Mouse (Mus musculus) mature B cell (primary cell): Measurements from ENCODE around the gene Slc41a2.
"Not testable (repeated sequence)": the region's sequence is repeated elsewhere in the genome, so short reads cannot be mapped to it uniquely, and the experiment has no call there.

ENCODE experiments used
- in situ Hi-C: fragments of 300-500 bp; cut with MboI; formaldehyde crosslinking; loops from 2 replicates; pipeline ENCODE4 v1.14.3; 2019

The Slc41a2 gene

GRCm38 (mm10) chr10:83351779-83352178, 14.1 kb upstream of the Slc41a2 start:
- in situ Hi-C loops = not testable (repeated sequence)

DNA sequence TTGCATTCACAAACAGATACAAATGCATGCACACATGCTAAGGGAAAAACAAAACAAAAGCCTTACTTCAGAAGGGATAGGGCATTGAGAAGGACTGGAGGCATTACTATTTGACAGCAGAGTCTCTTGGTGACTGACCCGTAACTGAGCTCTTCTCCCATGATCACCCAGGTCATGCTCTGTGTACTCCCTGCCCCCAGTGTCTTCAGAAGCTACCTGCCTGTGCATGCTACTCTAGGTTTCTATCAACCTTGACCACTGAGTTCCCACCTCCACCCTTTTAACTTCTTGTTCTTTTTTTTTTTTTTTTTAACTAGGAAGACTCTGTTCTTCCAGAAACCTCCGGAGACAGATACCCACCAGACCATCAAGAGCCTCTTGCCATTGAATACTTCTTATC, 13.0 kb upstream of the Slc41a2 start:
- in situ Hi-C loops = no loop called here

- in situ Hi-C loops = no loop called here
Observed at GRCm38 (mm10) chr10:83347494-83347893, 9.8 kb upstream of the Slc41a2 start.

DNA sequence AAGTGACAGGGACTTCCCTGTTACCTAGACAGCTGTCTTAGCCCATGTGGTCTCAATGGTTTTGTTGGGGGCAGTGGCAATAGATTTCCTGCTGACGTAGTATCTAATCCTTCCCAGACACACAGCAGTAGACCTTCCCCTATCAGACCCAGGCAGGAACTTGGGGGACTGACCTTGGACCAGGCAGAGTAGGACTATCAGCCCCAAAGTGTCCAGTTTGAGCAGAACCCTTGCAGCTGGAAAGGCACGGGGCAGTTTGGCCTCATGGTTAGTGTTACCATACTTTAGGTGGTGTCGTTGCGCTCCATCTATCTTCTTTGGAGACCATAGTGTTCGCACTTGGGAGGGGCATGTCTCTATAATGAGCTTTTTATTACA, 8.7 kb upstream of the Slc41a2 start:
- in situ Hi-C loops = no loop called here

DNA sequence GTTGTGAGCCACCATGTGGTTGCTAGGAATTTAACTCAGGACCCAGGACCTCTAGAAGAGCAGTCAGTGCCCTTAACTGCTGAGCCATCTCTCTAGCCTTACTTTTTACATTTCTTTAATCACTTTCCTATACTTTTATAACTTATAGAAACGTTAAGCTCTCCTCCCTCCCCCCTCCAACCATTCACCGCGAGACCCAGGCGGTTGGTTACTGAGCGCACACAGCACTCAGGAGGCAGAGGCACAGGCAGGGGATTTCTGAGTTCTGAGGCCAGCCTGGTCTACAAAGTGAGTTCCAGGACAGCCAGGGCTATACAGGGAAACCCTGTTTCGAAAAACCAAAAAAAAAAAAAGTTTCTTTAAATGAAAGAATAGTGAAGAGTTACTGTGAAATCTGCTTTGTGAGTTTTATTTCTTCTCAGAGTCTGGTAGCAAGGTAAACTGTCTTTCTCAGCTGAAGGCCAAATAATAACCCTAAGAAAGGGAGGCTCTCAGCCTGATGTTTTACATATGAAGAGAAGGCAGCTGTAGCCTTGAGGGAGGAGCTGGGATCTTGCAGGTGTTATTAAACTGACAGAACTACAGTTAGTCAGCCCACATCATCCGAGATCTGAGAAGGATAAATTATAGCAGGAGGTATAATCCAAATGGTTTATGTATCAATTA, 8.1 kb upstream of the Slc41a2 start:
- in situ Hi-C loops = no loop called here

GRCm38 (mm10) chr10:83343828-83344685, 6.4 kb upstream of the Slc41a2 start:
- in situ Hi-C loops = no loop called here

DNA sequence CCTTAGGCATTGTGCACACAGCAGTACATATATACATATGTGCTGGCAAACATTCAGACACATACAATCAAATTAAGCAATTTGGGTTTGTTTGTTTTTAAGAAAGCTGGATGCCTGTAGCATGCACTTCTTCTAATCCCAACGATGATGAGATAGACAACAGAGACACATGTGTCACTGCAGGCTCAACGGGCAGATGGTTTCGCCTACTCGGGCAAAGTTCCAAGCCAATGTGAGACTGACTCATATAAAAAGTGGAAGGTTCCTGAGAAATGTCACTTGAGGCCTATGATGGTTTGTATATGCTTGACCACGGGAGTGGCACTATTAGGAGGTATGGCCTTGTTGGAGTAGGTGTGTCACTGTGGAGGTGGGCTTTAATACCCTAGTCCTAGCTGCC, 5.5 kb upstream of the Slc41a2 start:
- in situ Hi-C loops = no loop called here

DNA sequence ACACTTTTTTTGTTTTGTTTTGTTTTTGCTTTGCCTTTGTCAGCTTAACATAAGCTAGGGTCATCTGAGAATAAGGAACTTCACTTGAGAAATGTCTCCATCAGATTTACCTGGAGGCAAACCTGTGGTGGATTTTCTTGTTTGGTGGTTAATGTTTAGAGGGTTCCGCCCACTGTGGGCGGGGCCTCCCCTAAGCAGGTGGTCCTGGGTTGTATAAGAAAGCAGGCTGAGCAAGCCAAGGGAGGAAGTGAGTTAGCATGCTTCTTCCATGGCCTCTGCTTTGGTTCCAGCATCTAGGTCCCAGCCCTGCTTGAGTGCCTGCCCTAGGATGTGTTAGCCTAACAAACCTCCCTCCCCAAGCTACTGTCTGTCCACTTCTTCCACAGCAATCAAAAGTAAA, 3.5 kb upstream of the Slc41a2 start:
- in situ Hi-C loops = no loop called here

DNA sequence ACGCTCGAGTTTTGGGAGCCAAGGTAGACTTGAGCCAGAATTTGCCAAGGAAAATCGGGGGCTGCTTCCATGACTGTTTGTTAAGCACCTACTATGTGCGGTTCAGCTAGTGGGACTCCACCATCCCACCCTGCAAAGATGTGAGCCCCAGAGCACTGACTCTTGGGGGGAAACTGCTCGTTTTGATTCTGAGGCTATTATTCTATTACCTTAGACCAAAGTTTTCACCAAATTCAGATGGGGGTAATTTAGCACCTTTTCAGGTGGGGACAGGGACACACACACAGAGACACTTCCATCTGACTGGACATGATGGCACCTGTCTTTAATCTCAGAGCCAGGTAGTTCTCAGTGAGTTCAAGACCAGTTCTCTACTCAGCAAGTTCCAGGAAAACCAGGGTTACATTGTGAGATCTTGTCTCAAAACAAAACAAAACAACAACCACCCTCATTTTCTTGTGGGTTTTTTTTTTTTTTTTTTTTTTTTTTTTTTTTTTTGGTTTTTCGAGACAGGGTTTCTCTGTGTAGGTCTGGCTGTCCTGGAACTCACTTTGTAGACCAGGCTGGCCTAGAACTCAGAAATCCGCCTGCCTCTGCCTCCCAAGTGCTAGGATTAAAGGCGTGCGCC, 403 bp upstream of the Slc41a2 start:
- in situ Hi-C loops = no loop called here

GRCm38 (mm10) chr10:83336336-83336735, 1.3 kb downstream of the Slc41a2 start:
- in situ Hi-C loops = no loop called here

DNA sequence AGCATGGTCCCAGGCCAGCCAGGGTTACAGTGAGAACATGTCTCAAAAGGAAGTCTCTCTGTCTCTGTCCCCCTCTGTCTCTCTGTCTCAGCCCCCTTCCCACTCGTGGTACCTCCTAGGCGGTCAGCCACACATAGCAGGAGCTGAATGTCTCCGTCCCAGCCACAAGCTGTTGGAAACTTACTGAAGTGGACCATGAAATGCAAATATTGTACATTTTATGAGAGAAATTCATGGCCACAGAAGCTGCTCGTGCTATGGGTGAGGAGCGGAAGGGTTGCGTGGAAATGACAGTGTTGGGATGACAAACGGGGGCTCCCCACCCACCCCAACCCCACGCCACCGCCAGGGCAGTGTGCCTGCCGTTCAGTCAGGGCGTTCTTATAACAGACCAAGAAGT, 5.1 kb downstream of the Slc41a2 start:
- in situ Hi-C loops = no loop called here

DNA sequence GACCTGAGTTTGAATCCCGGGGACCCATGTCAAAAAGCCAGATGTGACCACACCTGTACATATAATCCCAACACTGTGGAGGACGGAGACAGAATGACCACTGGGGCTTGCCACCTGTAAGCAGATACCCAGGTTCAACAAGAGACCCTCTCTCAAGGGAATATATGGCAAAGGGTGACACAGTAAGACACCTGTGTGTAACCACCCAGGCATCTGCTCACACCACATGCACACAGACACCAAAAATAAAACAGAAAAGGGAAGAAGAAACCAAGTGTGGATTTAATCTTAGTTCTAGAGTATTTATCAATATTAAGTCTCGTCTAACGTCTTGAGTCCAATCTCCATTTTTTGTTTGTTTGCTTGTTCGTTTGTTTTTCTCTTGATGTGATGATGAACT, 5.9 kb downstream of the Slc41a2 start:
- in situ Hi-C loops = no loop called here

DNA sequence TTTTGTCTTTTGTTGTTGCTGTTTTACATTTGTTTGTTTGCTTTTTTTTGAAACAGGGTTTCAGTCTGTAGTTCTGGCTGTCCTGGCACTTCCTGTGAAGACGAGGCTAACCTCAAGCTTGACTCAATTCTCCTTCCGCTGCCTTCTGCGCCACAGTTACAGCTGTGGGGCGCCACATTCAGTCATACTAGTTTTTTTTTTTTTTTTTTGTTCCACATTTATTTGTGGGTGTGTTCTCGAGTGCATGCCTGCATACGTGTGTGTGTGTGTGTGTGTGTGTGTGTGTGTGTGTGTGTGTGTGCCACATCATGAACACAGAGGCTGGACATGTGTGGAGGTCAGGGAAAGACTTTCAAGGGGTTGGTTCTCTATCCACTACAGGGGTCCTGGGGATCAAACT, 7.3 kb downstream of the Slc41a2 start:
- in situ Hi-C loops = no loop called here

- in situ Hi-C loops = no loop called here
Observed at GRCm38 (mm10) chr10:83328791-83329190, 8.9 kb downstream of the Slc41a2 start.

DNA sequence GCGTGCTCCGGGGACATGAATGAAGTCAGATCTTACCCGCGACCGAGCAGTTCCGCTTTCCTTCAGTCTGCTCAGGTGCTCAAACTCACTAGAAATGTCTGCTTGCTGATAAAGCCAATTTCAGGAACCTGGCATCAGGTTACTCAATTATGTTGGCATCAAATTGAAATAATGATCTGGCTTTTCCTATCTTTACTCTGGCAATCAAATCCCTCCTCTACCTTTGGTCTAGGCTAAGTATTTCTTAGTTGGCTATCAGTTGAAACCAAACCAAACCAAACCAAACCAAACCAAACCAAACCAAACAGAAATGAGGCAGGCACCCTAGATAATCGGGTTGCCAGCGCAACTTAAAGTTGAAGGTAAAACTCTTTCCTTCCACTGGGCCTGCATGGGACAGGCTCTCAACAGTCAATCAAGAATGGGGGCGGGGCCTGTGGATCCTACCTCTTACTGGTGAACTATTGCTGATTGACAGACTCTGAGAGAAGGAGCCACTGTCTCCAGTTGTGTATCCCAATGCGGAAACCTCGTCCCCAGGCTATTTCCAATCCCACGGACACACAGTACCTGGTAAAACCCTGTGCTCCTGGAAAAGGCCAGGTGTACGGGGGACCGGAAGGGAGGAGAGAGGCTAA, 10.9 kb downstream of the Slc41a2 start:
- in situ Hi-C loops = no loop called here

GRCm38 (mm10) chr10:83325903-83326302, 11.8 kb downstream of the Slc41a2 start:
- in situ Hi-C loops = no loop called here

DNA sequence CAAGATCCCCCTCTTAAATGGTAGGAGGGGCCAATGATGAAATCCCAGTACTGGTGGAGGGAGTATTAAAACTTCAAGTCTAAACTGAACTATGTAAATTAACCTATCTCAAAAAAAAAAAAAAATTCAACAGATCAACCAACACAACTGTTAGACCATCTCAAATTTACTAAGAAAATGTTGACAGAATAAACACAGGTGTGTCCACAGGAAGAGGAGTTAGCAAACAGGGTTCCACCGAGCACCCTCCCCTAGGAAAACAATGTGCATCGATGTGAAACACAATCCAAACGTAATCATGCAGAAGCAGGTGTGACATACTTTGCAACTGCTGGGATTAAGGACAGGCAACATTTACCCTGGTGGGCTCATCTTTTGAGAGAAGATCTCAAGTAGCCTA, 12.8 kb downstream of the Slc41a2 start:
- in situ Hi-C loops = no loop called here

- in situ Hi-C loops = no loop called here
Observed at GRCm38 (mm10) chr10:83322551-83323100, 15.1 kb downstream of the Slc41a2 start.

DNA sequence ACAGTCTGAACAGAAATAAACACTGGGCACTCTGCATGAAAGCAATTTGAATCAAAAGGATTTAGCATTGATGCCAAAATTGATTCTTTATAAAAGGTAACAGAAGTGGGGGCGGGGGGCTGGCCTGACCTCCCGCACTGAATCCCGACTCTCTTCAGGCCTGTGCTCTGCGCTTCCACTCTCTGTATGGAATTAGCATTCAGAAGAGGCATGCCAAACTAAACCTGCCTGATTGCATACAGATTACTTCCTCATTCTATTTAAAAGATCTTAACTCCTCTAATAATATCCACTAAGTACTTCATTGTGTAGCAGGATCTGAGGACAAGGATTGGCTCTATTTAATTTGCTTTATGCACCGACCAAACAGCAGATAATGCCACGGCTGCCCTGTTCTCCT, 16.2 kb downstream of the Slc41a2 start:
- in situ Hi-C loops = no loop called here

DNA sequence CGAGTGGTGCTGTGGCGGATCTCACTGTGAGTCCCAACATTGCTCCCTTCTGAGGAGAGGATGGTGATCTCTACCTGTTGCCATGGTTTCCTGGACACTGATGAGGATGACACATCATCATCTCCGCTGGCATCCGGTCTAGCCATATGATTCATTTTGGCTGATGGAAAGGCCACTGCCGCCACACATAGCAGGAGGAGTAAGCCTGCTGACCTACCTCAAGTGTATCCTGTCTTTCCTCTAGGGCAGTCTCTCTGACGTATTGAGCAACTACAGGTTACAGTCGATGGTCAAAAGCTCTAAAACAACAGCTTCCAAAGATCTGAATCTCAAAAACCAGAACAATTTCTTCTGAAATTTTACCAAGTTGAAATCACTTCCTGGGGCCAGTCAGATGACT, 16.8 kb downstream of the Slc41a2 start:
- in situ Hi-C loops = no loop called here

DNA sequence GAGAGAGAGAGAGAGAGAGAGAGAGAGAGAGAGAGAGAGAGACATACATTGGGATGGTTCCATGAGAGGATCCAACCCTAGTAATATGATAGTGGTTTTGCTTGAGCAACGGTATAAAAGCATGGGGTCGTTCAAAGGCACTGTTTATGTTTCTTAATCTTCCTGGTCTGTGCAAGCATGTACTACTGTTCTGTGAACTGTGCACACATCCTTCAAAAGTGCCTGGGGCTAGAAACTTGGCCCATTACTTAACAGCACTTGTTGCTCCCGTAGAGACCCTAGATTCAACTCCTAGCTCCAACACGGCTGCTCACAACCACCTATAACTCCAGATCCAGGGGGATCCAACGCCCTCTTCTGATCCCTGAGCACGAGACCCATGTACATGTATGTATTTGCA, 17.3 kb downstream of the Slc41a2 start:
- in situ Hi-C loops = no loop called here

- in situ Hi-C loops = no loop called here
Observed at GRCm38 (mm10) chr10:83313033-83313432, 24.6 kb downstream of the Slc41a2 start.
